Mouse (Mus musculus) CH12.LX (cell line): ENCODE data around the gene Nrap. TPM values are rescaled to one million over a fixed set of nuclear protein-coding genes. Genes with fewer than 3 reads are reported as not detected.
A peak's percentile ranks its signal among the peaks of the same experiment; 100 is the strongest.

ENCODE experiments used
- DNase-seq: peaks from one replicate; pipeline ENCODE4 v3.0.0-alpha.2; 2013; ENCODE audit errors: extremely low read depth
- H3K27ac ChIP-seq: 2 replicates; pipeline ENCODE4 v1.5.1; 2012; ENCODE audit warnings: low read depth, mild to moderate bottlenecking, control low read depth, moderate library complexity; ENCODE audit not compliant: insufficient read depth
- H3K27me3 ChIP-seq: replicated peaks from 2 replicates; pipeline ENCODE3; 2012; ENCODE audit warnings: inconsistent platforms
- H3K36me3 ChIP-seq, 2 experiments: replicated peaks in 1 of 2; 2 replicates each; pipeline versions ENCODE3 to v1.6.1; 2012; ENCODE audit warnings: inconsistent platforms in 1 of 2, low read length in 1 of 2, mild to moderate bottlenecking in 1 of 2, mixed read lengths in 1 of 2, moderate library complexity in 1 of 2; ENCODE audit not compliant: control insufficient read depth in 1 of 2, insufficient read depth in 1 of 2
- H3K4me1 ChIP-seq, 2 experiments: 2 replicates each; pipeline ENCODE4 v1.6.1; 2012; ENCODE audit warnings: inconsistent platforms in 1 of 2, moderate library complexity in 1 of 2; ENCODE audit not compliant: insufficient read depth in 2 of 2, control insufficient read depth in 1 of 2
- H3K4me2 ChIP-seq: 2 replicates; pipeline ENCODE4 v1.6.1; 2012; ENCODE audit warnings: low read depth, mild to moderate bottlenecking, control low read depth; ENCODE audit not compliant: poor library complexity, insufficient read depth, severe bottlenecking
- H3K4me3 ChIP-seq, 3 experiments: fragments of 150-350 bp in 1 of 3; sonication (generic) in 1 of 3; replicated peaks in 1 of 3; 2 replicates each; pipeline versions ENCODE3 to v1.5.1; 2011 to 2012; ENCODE audit warnings: low read depth in 2 of 3, low read length in 2 of 3, mild to moderate bottlenecking in 2 of 3, moderate library complexity in 2 of 3, control low read depth in 1 of 3, improper control_type of control experiment in 1 of 3, inconsistent platforms in 1 of 3, mixed read lengths in 1 of 3; ENCODE audit not compliant: poor library complexity in 1 of 3
- H3K79me2 ChIP-seq: replicated peaks from 2 replicates; pipeline ENCODE4 v1.6.1; 2012; ENCODE audit warnings: mild to moderate bottlenecking, moderate library complexity; ENCODE audit not compliant: control insufficient read depth, poor library complexity, insufficient read depth, severe bottlenecking; ENCODE audit errors: extremely low read depth
- H3K9ac ChIP-seq: 2 replicates; pipeline ENCODE4 v1.6.1; 2012; ENCODE audit warnings: low read depth, mild to moderate bottlenecking, control low read depth, moderate library complexity; ENCODE audit not compliant: insufficient read depth
- H3K9me3 ChIP-seq: replicated peaks from 2 replicates; pipeline ENCODE3; 2012; ENCODE audit warnings: low read length, inconsistent platforms, mixed read lengths
- CHD2 ChIP-seq: IDR thresholded peaks from 2 replicates; pipeline ENCODE4 v1.6.1; 2011; ENCODE audit warnings: low read length, improper control_type of control experiment
- E2F4 ChIP-seq: IDR thresholded peaks from 2 replicates; pipeline ENCODE4 v1.6.1; 2011; ENCODE audit warnings: low read depth, low read length, improper control_type of control experiment; ENCODE audit not compliant: insufficient replicate concordance
- ELF1 ChIP-seq: IDR thresholded peaks from 2 replicates; pipeline ENCODE4 v1.6.1; 2014; ENCODE audit warnings: low read depth, mild to moderate bottlenecking, inconsistent platforms, low read length, improper control_type of control experiment
- ETS1 ChIP-seq: conservative IDR thresholded peaks from 2 replicates; pipeline ENCODE4 v1.6.1; 2012; ENCODE audit warnings: low read depth, mild to moderate bottlenecking, inconsistent platforms, low read length, improper control_type of control experiment, moderate library complexity
- HCFC1 ChIP-seq: IDR thresholded peaks from 2 replicates; pipeline ENCODE4 v1.6.1; 2012; ENCODE audit warnings: low read depth, mild to moderate bottlenecking, inconsistent platforms, low read length, improper control_type of control experiment
- IRF4 ChIP-seq: IDR thresholded peaks from 2 replicates; pipeline ENCODE4 v1.6.1; 2014; ENCODE audit warnings: low read depth, mild to moderate bottlenecking, inconsistent platforms, low read length, improper control_type of control experiment
- JUN ChIP-seq: IDR thresholded peaks from 2 replicates; pipeline ENCODE4 v1.6.1; 2011; ENCODE audit warnings: low read depth, mild to moderate bottlenecking, low read length, improper control_type of control experiment, moderate library complexity; ENCODE audit not compliant: insufficient read depth
- JUND ChIP-seq: conservative IDR thresholded peaks from 2 replicates; pipeline ENCODE4 v1.6.1; 2011; ENCODE audit warnings: low read depth, low read length, improper control_type of control experiment
- MAX ChIP-seq: IDR thresholded peaks from 2 replicates; pipeline ENCODE4 v1.6.1; 2011; ENCODE audit warnings: low read length, improper control_type of control experiment
- MEF2A ChIP-seq: IDR thresholded peaks from 2 replicates; pipeline ENCODE4 v1.6.1; 2014; ENCODE audit warnings: low read depth, mild to moderate bottlenecking, inconsistent platforms, low read length, improper control_type of control experiment, borderline replicate concordance
- MYC ChIP-seq: IDR thresholded peaks from 2 replicates; pipeline ENCODE4 v1.6.1; 2011; ENCODE audit warnings: low read depth, mild to moderate bottlenecking, improper control_type of control experiment, low read length
- NELFE ChIP-seq: IDR thresholded peaks from 2 replicates; pipeline ENCODE4 v1.6.1; 2011; ENCODE audit warnings: low read depth, low read length, improper control_type of control experiment
- NRF1 ChIP-seq: IDR thresholded peaks from 2 replicates; pipeline ENCODE4 v1.6.1; 2014; ENCODE audit warnings: low read depth, mild to moderate bottlenecking, inconsistent platforms, low read length, improper control_type of control experiment, moderate library complexity
- POLR2A ChIP-seq: IDR thresholded peaks from 2 replicates; pipeline ENCODE4 v1.6.1; 2011; ENCODE audit warnings: low read depth, mild to moderate bottlenecking, improper control_type of control experiment, low read length
- POLR2AphosphoS2 ChIP-seq: IDR thresholded peaks from 2 replicates; pipeline ENCODE4 v1.6.1; 2011; ENCODE audit warnings: low read depth, low read length, improper control_type of control experiment
- TBP ChIP-seq: conservative IDR thresholded peaks from 2 replicates; pipeline ENCODE4 v1.6.1; 2011; ENCODE audit warnings: low read depth, low read length, improper control_type of control experiment
- UBTF ChIP-seq: IDR thresholded peaks from 2 replicates; pipeline ENCODE4 v1.6.1; 2012; ENCODE audit warnings: low read depth, mild to moderate bottlenecking, inconsistent platforms, low read length, improper control_type of control experiment, moderate library complexity
- USF2 ChIP-seq: conservative IDR thresholded peaks from 2 replicates; pipeline ENCODE4 v1.6.1; 2011; ENCODE audit warnings: low read depth, low read length, improper control_type of control experiment
- ZKSCAN1 ChIP-seq: IDR thresholded peaks from 2 replicates; pipeline ENCODE4 v1.6.1; 2012; ENCODE audit warnings: low read depth, inconsistent platforms, low read length, improper control_type of control experiment, borderline replicate concordance
- ZMIZ1 ChIP-seq: IDR thresholded peaks from 2 replicates; pipeline ENCODE4 v1.6.1; 2012; ENCODE audit warnings: low read depth, mild to moderate bottlenecking, inconsistent platforms, low read length, improper control_type of control experiment
- dilution Hi-C: fragments of 300-500 bp; cut with MboI; formaldehyde crosslinking; loops from 2 replicates; pipeline ENCODE4 v1.14.3; 2020; ENCODE audit warnings: low sequenced_read_pairs; ENCODE audit not compliant: extremely low pct_unique_long_range_greater_than_20kb, extremely low pct_ligation_motif_present
- in situ Hi-C: fragments of 300-500 bp; cut with MboI; formaldehyde crosslinking; loops from 3 replicates; pipeline ENCODE4 v1.14.3; 2019; ENCODE audit warnings: low sequenced_read_pairs, low pct_ligation_motif_present, low pct_unique_long_range_greater_than_20kb, mixed read lengths
- polyA plus RNA-seq: library from polyadenylated mRNA; unstranded; fragments of >175 nt; gene quantifications from 2 replicates; pipeline ENCODE4 v1.2.1, GENCODE M21; 2012; ENCODE audit warnings: low read depth; ENCODE audit not compliant: insufficient read length
- total RNA-seq, 2 experiments: library from RNA; depleted of rRNA; stranded (reverse); fragments of 300-350 nt in 1 of 2; fragments of >200 nt in 1 of 2; gene quantifications; 2 replicates each; pipeline ENCODE4 v1.2.3; 2012 to 2014

Gene Nrap
- total and polyA plus RNA-seq, 3 experiments, result 0.04 to 1.5 (median 0.17) TPM

GRCm38 (mm10) chr19:56389176-56389575 lies 661 bp downstream of the Nrap start:
- TF ChIP-seq NRF1 (no peak), MAX (no peak), UBTF (no peak), POLR2AphosphoS2 (no peak), CHD2 (no peak), USF2 (no peak), ZKSCAN1 (no peak)
- no peaks in the 10 kb centered on the region for H3K9me3 ChIP-seq
- dilution Hi-C loops, result no loop called here

GRCm38 (mm10) chr19:56387726-56388302 lies 2.0 kb downstream of the Nrap start:
- TF ChIP-seq ZMIZ1 (no peak), IRF4 (no peak), MYC (no peak), ZKSCAN1 (no peak)
- TF ChIP-seq, all 38 proteins: peak for 0
- in situ Hi-C loops (no loop called here), dilution Hi-C loops (no loop called here)
- H3K4me1 ChIP-seq, result peaks cover 0 to 12% of the 10 kb centered on the region in 2 experiments; a peak in 2 of 4 replicates
- no peaks in the 10 kb centered on the region for H3K9me3 ChIP-seq
- H3K4me3 ChIP-seq, result no peak overlapping the region
- no peak overlapping the region for H3K9ac ChIP-seq
- H3K27me3 ChIP-seq, result no peaks in the 10 kb centered on the region
- DNase-seq, result no peak
- no peaks in the 10 kb centered on the region for H3K79me2 ChIP-seq
- H3K27ac ChIP-seq, result no peak overlapping the region
- H3K4me2 ChIP-seq, result no peak overlapping the region
- no peaks in the 10 kb centered on the region for H3K36me3 ChIP-seq

More at GRCm38 (mm10) chr19:56389176-56389575, 661 bp downstream of the Nrap start:
- Histone ChIP-seq H3K27ac (no peak overlapping the region), H3K4me2 (peak overlapping the region; percentile 44; the same call in 1 of the 2 replicates), H3K36me3 (no peaks in the 10 kb centered on the region), H3K4me3 (no peak overlapping the region), H3K79me2 (no peaks in the 10 kb centered on the region), H3K27me3 (no peaks in the 10 kb centered on the region), H3K4me1 (peaks cover 0 to 12% of the 10 kb centered on the region in 2 experiments; a peak in 2 of 4 replicates), H3K9ac (no peak overlapping the region)
- in situ Hi-C loops, result no loop called here
- DNase-seq, result no peak

GRCm38 (mm10) chr19:56386095-56386494 lies 3.7 kb downstream of the Nrap start:
- TF ChIP-seq ETS1 (no peak), ZMIZ1 (no peak), POLR2A (no peak), ELF1 (no peak), CHD2 (no peak), HCFC1 (no peak), JUN (no peak), TBP (no peak), E2F4 (no peak), NELFE (no peak), JUND (no peak), ZKSCAN1 (no peak), NRF1 (no peak), MAX (no peak), MEF2A (no peak)
- TF ChIP-seq, all 38 proteins: peak for 0
- no peak overlapping the region for H3K4me2 ChIP-seq
- no peaks in the 10 kb centered on the region for H3K9me3 ChIP-seq
- H3K4me3 ChIP-seq, result no peak overlapping the region
- H3K36me3 ChIP-seq, result no peaks in the 10 kb centered on the region
- H3K27me3 ChIP-seq, result no peaks in the 10 kb centered on the region
- H3K79me2 ChIP-seq, result no peaks in the 10 kb centered on the region
- dilution Hi-C loops (no loop called here), in situ Hi-C loops (no loop called here)
- peaks cover 0 to under 1% of the 10 kb centered on the region in 2 experiments; a peak in 1 of 4 replicates for H3K4me1 ChIP-seq
- H3K9ac ChIP-seq, result no peak overlapping the region
- no peak overlapping the region for H3K27ac ChIP-seq
- no peak for DNase-seq
